8 mouse cellular contexts compared by ENCODE assay signal in the genomic region with DNA sequence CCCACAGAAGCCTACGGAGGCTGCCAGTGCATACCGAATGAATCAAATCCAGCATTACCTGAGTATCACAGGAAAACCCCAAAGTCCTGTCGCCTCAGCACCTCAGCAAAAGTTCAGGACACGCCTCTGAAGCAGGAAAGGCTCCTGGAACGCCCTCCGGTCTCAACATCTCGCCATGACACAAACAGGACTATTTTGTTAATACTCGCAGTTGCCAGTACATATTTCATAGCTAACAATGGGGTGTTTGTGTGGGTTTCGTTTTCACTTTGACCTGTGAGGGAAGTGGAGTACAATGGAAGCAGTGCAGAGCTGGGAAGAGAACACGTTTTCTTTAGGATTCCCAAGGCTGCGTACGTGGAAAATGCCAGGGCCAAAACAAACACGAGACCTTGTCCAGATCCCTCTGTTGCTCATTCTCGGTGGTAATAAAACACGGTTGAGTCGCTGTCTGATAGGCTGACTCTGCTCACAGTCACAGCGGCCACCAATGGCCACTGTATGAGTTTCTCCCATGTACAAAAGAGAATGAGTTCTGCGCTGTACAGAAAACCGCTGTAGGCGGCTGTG.
A peak's percentile ranks its signal among the peaks of the same experiment; 100 is the strongest.
DNase-seq lines count a peak whose midpoint lies in the region; ATAC-seq and TF ChIP-seq lines count a peak whose summit lies in the region.
"Not testable (repeated sequence)": the region's sequence is repeated elsewhere in the genome, so short reads cannot be mapped to it uniquely, and the experiment has no call there.

No protein-coding gene starts in this region.

- not testable (repeated sequence) for H3K36me3 ChIP-seq in heart, embryonic 13.5 days; kidney, adult 2 months (ENCODE audit: control insufficient read depth, insufficient read depth, low read length); small intestine, adult 2 months (ENCODE audit: control insufficient read depth, insufficient read depth, low read length)

- H3K4me3 ChIP-seq in heart, embryonic 13.5 days, result not testable (repeated sequence)
- H3K4me3 ChIP-seq in kidney, adult 2 months (ENCODE audit: insufficient read depth, low read depth, low read length), result peak overlapping the region; percentile 31
- H3K4me3 ChIP-seq in small intestine, adult 2 months (ENCODE audit: low read depth, low read length), result peak overlapping the region; percentile 47

- in situ Hi-C loops in Patski (cut with MboI; ENCODE audit: low pct_unique_long_range_greater_than_20kb), result not testable (repeated sequence)

- peak overlapping the region; percentile 13 for H3K4me2 ChIP-seq in heart, embryonic 13.5 days

- H3K4me1 ChIP-seq in heart, embryonic 13.5 days; kidney, adult 2 months (ENCODE audit: control insufficient read depth, insufficient read depth, low read length); small intestine, adult 2 months (ENCODE audit: control insufficient read depth, insufficient read depth, insufficient read length, low read length): not testable (repeated sequence)

- CTCF ChIA-PET in Patski (lab: Charles Lee), result not testable (repeated sequence)

- not testable (repeated sequence) for H3K27me3 ChIP-seq in Patski; heart, embryonic 13.5 days (replicated peaks); kidney, adult 2 months (replicated peaks; ENCODE audit: control insufficient read depth, insufficient read depth, low read length); small intestine, adult 2 months (ENCODE audit: control insufficient read depth, insufficient read depth, low read length)

- H3K27ac ChIP-seq in heart, embryonic 13.5 days (replicated peaks); small intestine, adult 2 months (ENCODE audit: insufficient read depth, low read depth, low read length): not testable (repeated sequence)
- H3K27ac ChIP-seq in kidney, adult 2 months (ENCODE audit: insufficient read depth, low read depth, low read length), result peak overlapping the region; percentile 9; the same call in 1 of the 2 replicates

- not testable (repeated sequence) for TF ChIP-seq CTCF in Patski (IDR thresholded peaks at IDR 0.05); kidney, adult 2 months (conservative IDR thresholded peaks at IDR 0.05; ENCODE audit: insufficient read depth, insufficient read length, low read depth, low read length); small intestine, adult 2 months (IDR thresholded peaks at IDR 0.05; ENCODE audit: extremely low read depth, insufficient read length, insufficient replicate concordance, low read depth, low read length)

- H3K9ac ChIP-seq in heart, embryonic 13.5 days, result not testable (repeated sequence)

- POLR2A ChIA-PET in Patski (lab: Charles Lee), result not testable (repeated sequence)

- not testable (repeated sequence) for ATAC-seq in Patski; heart, embryonic 13.5 days (ENCODE audit: extremely low read depth, insufficient number of reproducible peaks, low FRiP score, low TSS enrichment)

- TF ChIP-seq POLR2A in kidney, adult 2 months (IDR thresholded peaks at IDR 0.05; ENCODE audit: low read depth, low read length); small intestine, adult 2 months (IDR thresholded peaks at IDR 0.05; ENCODE audit: low read depth, low read length): not testable (repeated sequence)

- peak; percentile 24 for DNase-seq in Patski (ENCODE audit: low read depth, low spot score)
- DNase-seq in brain, adult 2 months (ENCODE audit: low read depth, low spot score), result peak; percentile 8
- DNase-seq in gastrocnemius, postnatal 25 days, result peak; percentile 8
- peak; percentile 69 for DNase-seq in kidney, adult 2 months
- peak; percentile 52 for DNase-seq in large intestine, adult 2 months (ENCODE audit: low read depth, low spot score)
- peak; percentile 32 for DNase-seq in lung, postnatal 36 days

- whole genome bisulfite sequencing in heart, embryonic 13.5 days, result 66% methylated on average over 20 of the region's 20 CpGs
- WGBS in kidney, adult 2 months, result 27% methylated on average over 20 of the region's 20 CpGs
- 22% methylated on average over 20 of the region's 20 CpGs for WGBS in large intestine, adult 2 months
- WGBS in small intestine, adult 2 months, result 31% methylated on average over 20 of the region's 20 CpGs

- H3K9me3 ChIP-seq in heart, embryonic 13.5 days, result not testable (repeated sequence)

Comparison
In these comparisons a context has a peak if more than half of its experiments do, and no peak if none do; other contexts are left out.
1. DNase-seq: peak in every context shown above with its lines; median percentile 69 in kidney, adult 2 months; 52 in large intestine, adult 2 months; 32 in lung, postnatal 36 days; 24 in Patski; 8 in brain, adult 2 months; 8 in gastrocnemius, postnatal 25 days.